8 mouse cellular contexts compared by ENCODE assay signal in genomic region chr11:107414996-107415747, GRCm38 (mm10). TPM values are rescaled to one million over a fixed set of nuclear protein-coding genes. Genes with fewer than 3 reads are reported as not detected.
A peak's percentile ranks its signal among the peaks of the same experiment; 100 is the strongest.
DNase-seq lines count a peak whose midpoint lies in the region; ATAC-seq and TF ChIP-seq lines count a peak whose summit lies in the region.
"Had no signal": no experiment of that assay in that cellular context is flagged by ENCODE, and none has a peak within 500 bp of the region (broad histone marks: within the 10 kb centered on the region; RNA-seq: fewer than 3 reads in every experiment).

No protein-coding gene starts in this region.

- TF ChIP-seq EP300 in stomach, postnatal 0 days (optimal IDR thresholded peaks at IDR 0.05), result no peak

- H3K4me2 ChIP-seq in stomach, embryonic 15.5 days, result no peak overlapping the region
- H3K4me2 ChIP-seq in stomach, postnatal 0 days (replicated peaks; ENCODE audit: low read depth), result no peak overlapping the region
- peak overlapping the region; percentile 29 for H3K4me2 ChIP-seq in forebrain, embryonic 13.5 days
- peak overlapping the region; percentile 13; the same call in 1 of the 2 replicates for H3K4me2 ChIP-seq in liver, embryonic 13.5 days

- no peaks in the 10 kb centered on the region for H3K27me3 ChIP-seq in stomach, embryonic 15.5 days (replicated peaks)
- no peaks in the 10 kb centered on the region for H3K27me3 ChIP-seq in stomach, postnatal 0 days (ENCODE audit: control insufficient read depth, insufficient read depth, low read length)
- H3K27me3 ChIP-seq in forebrain, embryonic 13.5 days, result no peaks in the 10 kb centered on the region
- H3K27me3 ChIP-seq in liver, embryonic 13.5 days, result no peaks in the 10 kb centered on the region

- TF ChIP-seq CTCF in stomach, postnatal 0 days (IDR thresholded peaks at IDR 0.05; ENCODE audit: low read depth), result no peak

- no peak overlapping the region for H3K4me3 ChIP-seq in stomach, embryonic 15.5 days (replicated peaks)
- H3K4me3 ChIP-seq in stomach, postnatal 0 days (ENCODE audit: low read depth, low read length), result no peak overlapping the region
- H3K4me3 ChIP-seq in forebrain, embryonic 13.5 days, result no peak overlapping the region
- no peak overlapping the region for H3K4me3 ChIP-seq in liver, embryonic 13.5 days (replicated peaks)

- no peaks in the 10 kb centered on the region for H3K9me3 ChIP-seq in stomach, embryonic 15.5 days
- H3K9me3 ChIP-seq in stomach, postnatal 0 days (ENCODE audit: control insufficient read depth, low read length), result no peaks in the 10 kb centered on the region
- no peaks in the 10 kb centered on the region for H3K9me3 ChIP-seq in forebrain, embryonic 13.5 days (replicated peaks)
- H3K9me3 ChIP-seq in liver, embryonic 13.5 days (replicated peaks), result no peaks in the 10 kb centered on the region

- 72% methylated on average over 11 of the region's 11 CpGs for WGBS in stomach, embryonic 15.5 days
- WGBS in stomach, postnatal 0 days, result 76% methylated on average over 11 of the region's 11 CpGs
- 46% methylated on average over 11 of the region's 11 CpGs for WGBS in forebrain, embryonic 13.5 days
- WGBS in liver, embryonic 13.5 days (ENCODE audit: insufficient replicate concordance), result 48% methylated on average over 11 of the region's 11 CpGs

- peaks cover 22% of the 10 kb centered on the region for H3K4me1 ChIP-seq in stomach, embryonic 15.5 days
- no peaks in the 10 kb centered on the region for H3K4me1 ChIP-seq in stomach, postnatal 0 days (replicated peaks; ENCODE audit: control insufficient read depth, insufficient read depth)
- H3K4me1 ChIP-seq in forebrain, embryonic 13.5 days, result peaks cover 63% of the 10 kb centered on the region
- H3K4me1 ChIP-seq in liver, embryonic 13.5 days (replicated peaks), result peaks cover 94% of the 10 kb centered on the region

- no peaks in the 10 kb centered on the region for H3K36me3 ChIP-seq in stomach, embryonic 15.5 days
- no peaks in the 10 kb centered on the region for H3K36me3 ChIP-seq in stomach, postnatal 0 days (ENCODE audit: control insufficient read depth, insufficient read depth, low read length)
- H3K36me3 ChIP-seq in forebrain, embryonic 13.5 days (ENCODE audit: poor library complexity, severe bottlenecking), result no peaks in the 10 kb centered on the region
- no peaks in the 10 kb centered on the region for H3K36me3 ChIP-seq in liver, embryonic 13.5 days

- DNase-seq in stomach, postnatal 0 days (ENCODE audit: low spot score), result no peak
- DNase-seq in liver, embryonic 13.5 days, result no peak
- DNase-seq in adrenal gland, adult (ENCODE audit: inconsistent age in 2 of 2, low spot score in 1 of 2), result no peak
- DNase-seq in frontal cortex, adult 2 months (ENCODE audit: extremely low spot score in 1 of 2, low spot score in 1 of 2), result no peak
- no peak for DNase-seq in spleen, postnatal 4 days (ENCODE audit: low spot score in 2 of 2)

- no peak for ATAC-seq in stomach, embryonic 15.5 days (ENCODE audit: insufficient read depth, low FRiP score, low read depth)
- no peak for ATAC-seq in stomach, postnatal 0 days (ENCODE audit: low FRiP score, low TSS enrichment)
- ATAC-seq in forebrain, embryonic 13.5 days, result no peak
- no peak for ATAC-seq in liver, embryonic 13.5 days (ENCODE audit: low read depth)

- 0 out of 2 replicates have a peak overlapping the region, but pooled peaks have one; percentile 3 for H3K27ac ChIP-seq in stomach, embryonic 15.5 days
- no peak overlapping the region for H3K27ac ChIP-seq in stomach, postnatal 0 days (replicated peaks)
- H3K27ac ChIP-seq in forebrain, embryonic 13.5 days, result peak overlapping the region; percentile 94
- peak overlapping the region; percentile 57 for H3K27ac ChIP-seq in liver, embryonic 13.5 days
- H3K27ac ChIP-seq: macrophage had no signal

- no peak overlapping the region for H3K9ac ChIP-seq in stomach, embryonic 15.5 days
- H3K9ac ChIP-seq in stomach, postnatal 0 days (ENCODE audit: low read length), result no peak overlapping the region
- 0 out of 2 replicates have a peak overlapping the region, but pooled peaks have one; percentile 5 for H3K9ac ChIP-seq in forebrain, embryonic 13.5 days
- no peak overlapping the region for H3K9ac ChIP-seq in liver, embryonic 13.5 days

RNA-seq across cellular contexts. Expression of gene Pitpnc1, which starts 55.3 kb away (rescaled TPM):
- 14.0 and 15.2 TPM in 2 replicates for polyA plus RNA-seq in stomach, embryonic 15.5 days (2015; fragmentation: Nextera tagmentation; extraction: Ambion mirVana)
- polyA plus RNA-seq in stomach, postnatal 0 days (2015; fragmentation: Nextera tagmentation; extraction: Ambion mirVana), result 5.0 and 5.1 TPM in 2 replicates
- 35.6 and 36.1 TPM in 2 replicates for polyA plus RNA-seq in forebrain, embryonic 13.5 days (2015; fragmentation: Nextera tagmentation; extraction: Ambion mirVana)
- polyA plus RNA-seq in liver, embryonic 13.5 days (2015; fragmentation: Nextera tagmentation; extraction: Ambion mirVana), result 7.4 and 8.3 TPM in 2 replicates
- polyA plus RNA-seq in frontal cortex, adult 2 months (2012; rRNA removed), result 25.3 and 26.6 TPM in 2 replicates

Comparison
In these comparisons a context has a peak if more than half of its experiments do, and no peak if none do; other contexts are left out.
1. H3K4me2 ChIP-seq: peak in forebrain, embryonic 13.5 days (single experiment) and liver, embryonic 13.5 days (single experiment); none in stomach, embryonic 15.5 days (single experiment) and stomach, postnatal 0 days (single experiment).